ENCODE assay signal across 9 mouse cellular contexts in genomic region chr1:31210144-31210543, GRCm38 (mm10). TPM values are rescaled to one million over a fixed set of nuclear protein-coding genes. Genes with fewer than 3 reads are reported as not detected.
DNase-seq lines count a peak whose midpoint lies in the region; ATAC-seq and TF ChIP-seq lines count a peak whose summit lies in the region.
"Had no signal": no experiment of that assay in that cellular context is flagged by ENCODE, and none has a peak within 500 bp of the region (broad histone marks: within the 10 kb centered on the region; RNA-seq: fewer than 3 reads in every experiment).

No protein-coding gene starts in this region.

- no peaks in the 10 kb centered on the region for H3K9me3 ChIP-seq in embryonic facial prominence, embryonic 14.5 days (ENCODE audit: control insufficient read depth, low read length)
- no peaks in the 10 kb centered on the region for H3K9me3 ChIP-seq in kidney, postnatal 0 days (replicated peaks; ENCODE audit: low read length)

- no peak for ATAC-seq in embryonic facial prominence, embryonic 14.5 days (ENCODE audit: low read depth)
- ATAC-seq in kidney, postnatal 0 days (replicated peaks; ENCODE audit: low FRiP score, low read depth): no peak

- no peak overlapping the region for H3K4me3 ChIP-seq in embryonic facial prominence, embryonic 14.5 days (ENCODE audit: low read depth, low read length)
- H3K4me3 ChIP-seq in kidney, postnatal 0 days (replicated peaks; ENCODE audit: low read depth, low read length): no peak overlapping the region

- H3K4me2 ChIP-seq in embryonic facial prominence, embryonic 14.5 days (ENCODE audit: low read depth, low read length): no peak overlapping the region
- H3K4me2 ChIP-seq in kidney, postnatal 0 days (ENCODE audit: low read length): no peak overlapping the region

- H3K36me3 ChIP-seq in embryonic facial prominence, embryonic 14.5 days (ENCODE audit: control insufficient read depth, insufficient read depth, low read length): no peaks in the 10 kb centered on the region
- H3K36me3 ChIP-seq in kidney, postnatal 0 days (ENCODE audit: insufficient read depth, low read length): no peaks in the 10 kb centered on the region

- H3K9ac ChIP-seq in embryonic facial prominence, embryonic 14.5 days (ENCODE audit: low read depth, low read length): no peak overlapping the region
- H3K9ac ChIP-seq in kidney, postnatal 0 days (ENCODE audit: low read depth, low read length): no peak overlapping the region

- under 1% methylated on average over 5 of the region's 5 CpGs for WGBS in embryonic facial prominence, embryonic 14.5 days
- under 1% methylated on average over 5 of the region's 5 CpGs for WGBS in kidney, postnatal 0 days

- DNase-seq in adrenal gland, adult (ENCODE audit: inconsistent age in 2 of 2, low spot score in 1 of 2): peak; percentile 17 to 76
- DNase-seq in adrenal gland, postnatal 4 days (ENCODE audit: low spot score in 2 of 2): no peak
- DNase-seq in urinary bladder, postnatal 25 days (ENCODE audit: low spot score): peak; percentile 38
- no peak for DNase-seq in urinary bladder, adult 2 months (ENCODE audit: low spot score)
- peak; percentile 83 for DNase-seq in embryonic facial prominence, embryonic 14.5 days (ENCODE audit: low spot score)
- DNase-seq in kidney, postnatal 0 days (ENCODE audit: low spot score): peak; percentile 86
- DNase-seq in lung, postnatal 10 days: peak; percentile 56
- peak; percentile 53 for DNase-seq in retina, postnatal 7 days (ENCODE audit: low read depth, low spot score)

- no peaks in the 10 kb centered on the region for H3K4me1 ChIP-seq in embryonic facial prominence, embryonic 14.5 days (ENCODE audit: control insufficient read depth, insufficient read depth, low read length)
- no peaks in the 10 kb centered on the region for H3K4me1 ChIP-seq in kidney, postnatal 0 days (replicated peaks; ENCODE audit: insufficient read depth, low read length)

- H3K27ac ChIP-seq in embryonic facial prominence, embryonic 14.5 days (replicated peaks; ENCODE audit: low read depth, low read length): no peak overlapping the region
- no peak overlapping the region for H3K27ac ChIP-seq in kidney, postnatal 0 days

- TF ChIP-seq CTCF in kidney, postnatal 0 days (IDR thresholded peaks at IDR 0.05; ENCODE audit: low read depth): peak; percentile 88

- no peaks in the 10 kb centered on the region for H3K27me3 ChIP-seq in embryonic facial prominence, embryonic 14.5 days (replicated peaks; ENCODE audit: control insufficient read depth, insufficient read depth, low read length)
- H3K27me3 ChIP-seq in kidney, postnatal 0 days (ENCODE audit: insufficient read depth, low read length): no peaks in the 10 kb centered on the region

RNA-seq across cellular contexts. Expression of gene 4931428L18Rik, which starts 12.3 kb away (rescaled TPM):
- total RNA-seq in adrenal gland, postnatal 4 days (2021): not detected
- 0.07 and 0.10 TPM in 2 replicates for polyA plus RNA-seq in urinary bladder, adult 2 months (2012; rRNA removed)
- not detected in 2 replicates for polyA plus RNA-seq in embryonic facial prominence, embryonic 14.5 days (2014; fragmentation: Nextera tagmentation; extraction: Ambion mirVana)
- polyA plus RNA-seq in kidney, postnatal 0 days (2015; fragmentation: Nextera tagmentation; extraction: Ambion mirVana): not detected in 2 replicates
- total RNA-seq: layer of hippocampus, postnatal 25 days had no signal

RNA-seq across cellular contexts. Expression of gene Pih1d3, which starts 12.5 kb away (rescaled TPM):
- not detected for total RNA-seq in adrenal gland, postnatal 4 days (2021)
- not detected in 2 replicates for polyA plus RNA-seq in urinary bladder, adult 2 months (2012; rRNA removed)
- polyA plus RNA-seq in embryonic facial prominence, embryonic 14.5 days (2014; fragmentation: Nextera tagmentation; extraction: Ambion mirVana): not detected in 2 replicates
- not detected in 2 replicates for polyA plus RNA-seq in kidney, postnatal 0 days (2015; fragmentation: Nextera tagmentation; extraction: Ambion mirVana)
- total RNA-seq: layer of hippocampus, postnatal 25 days had no signal

RNA-seq across cellular contexts. Expression of gene Lgsn, which starts 33.9 kb away (rescaled TPM):
- total RNA-seq in adrenal gland, postnatal 4 days (2021): not detected
- not detected in 2 replicates for polyA plus RNA-seq in urinary bladder, adult 2 months (2012; rRNA removed)
- not detected in 2 replicates for polyA plus RNA-seq in embryonic facial prominence, embryonic 14.5 days (2014; fragmentation: Nextera tagmentation; extraction: Ambion mirVana)
- not detected in 2 replicates for polyA plus RNA-seq in kidney, postnatal 0 days (2015; fragmentation: Nextera tagmentation; extraction: Ambion mirVana)
- total RNA-seq: layer of hippocampus, postnatal 25 days had no signal

Comparison
In these comparisons a context has a peak if more than half of its experiments do, and no peak if none do; other contexts are left out.
1. DNase-seq: peak in adrenal gland, adult (2 of 2), urinary bladder, postnatal 25 days (single experiment), embryonic facial prominence, embryonic 14.5 days (single experiment), kidney, postnatal 0 days (single experiment), lung, postnatal 10 days (single experiment) and retina, postnatal 7 days (single experiment); none in adrenal gland, postnatal 4 days (0 of 2) and urinary bladder, adult 2 months (single experiment).